Mouse (Mus musculus): ENCODE data around the gene Vmn1r176. TPM values are rescaled to one million over a fixed set of nuclear protein-coding genes. Genes with fewer than 3 reads are reported as not detected.
"Not testable (repeated sequence)": the region's sequence is repeated elsewhere in the genome, so short reads cannot be mapped to it uniquely, and the experiment has no call there.

Vmn1r176 gene
- polyA plus RNA-seq (2017; shearing (Covaris generic)): not detected

- not testable (repeated sequence) for ATAC-seq
These were observed at the start of gene Vmn1r176 for GRCm38 (mm10) chr7:23837272-23837671. TSS of gene Vmn1r176 (minus strand) at chr7:23837372.

DNA sequence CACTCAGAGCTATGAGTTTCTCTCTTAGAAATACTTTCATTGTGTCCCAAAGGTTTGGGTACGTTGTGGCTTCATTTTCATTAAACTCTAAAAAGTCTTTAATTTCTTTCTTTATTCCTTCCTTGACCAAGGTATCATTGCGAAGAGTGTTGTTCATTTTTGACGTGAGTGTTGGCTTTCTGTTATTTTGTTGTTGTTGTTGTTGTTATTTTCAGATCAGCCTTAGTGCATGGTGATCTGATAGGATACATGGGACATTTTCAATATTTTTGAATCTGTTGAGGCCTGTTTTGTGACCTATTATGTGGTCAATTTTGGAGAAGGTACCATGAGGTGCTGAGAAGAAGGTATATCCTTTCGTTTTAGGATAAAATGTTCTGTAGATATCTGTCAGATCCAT lies 39.7 kb upstream of the Vmn1r176 start:
- not testable (repeated sequence) for ATAC-seq

GRCm38 (mm10) chr7:23866349-23866748 lies 29.2 kb upstream of the Vmn1r176 start, which contains the start of gene Vmn1r177:
TSS of gene Vmn1r177 (minus strand) at chr7:23866449.
- not testable (repeated sequence) for ATAC-seq

DNA sequence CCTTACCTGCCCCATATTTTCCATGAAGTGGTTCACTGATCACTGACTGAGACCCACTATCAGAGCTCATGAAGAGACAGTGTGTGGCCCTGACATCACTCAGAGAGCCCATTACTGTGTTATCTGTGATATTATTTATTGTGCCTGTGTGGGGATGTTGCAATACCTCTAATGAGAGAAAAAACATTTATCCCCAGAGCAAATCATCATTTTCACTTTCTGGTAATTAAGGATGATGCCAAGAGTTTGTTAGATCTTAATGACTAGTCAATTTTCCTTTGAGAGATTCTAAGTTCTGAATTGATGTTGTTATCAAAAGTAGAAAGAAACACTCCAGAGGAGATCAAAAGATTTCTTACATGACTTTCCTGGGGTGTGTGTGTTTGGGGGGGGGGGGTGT lies 26.6 kb downstream of the Vmn1r176 start, which contains the start of gene Vmn1r175:
TSS of gene Vmn1r175 (minus strand) at position 101 of the 400 bp plus-strand sequence.
- ATAC-seq: not testable (repeated sequence)

- ATAC-seq: no peak
These were observed 52.6 kb downstream of the Vmn1r176 start for GRCm38 (mm10) chr7:23784526-23784925.

Other genes with a start within 250 kb of the Vmn1r176 start
- gene Vmn1r170, start 231.2 kb downstream of the Vmn1r176 start, polyA plus RNA-seq (2017; shearing (Covaris generic)): not detected
- gene Vmn1r171, start 206.7 kb downstream of the Vmn1r176 start, polyA plus RNA-seq (2017; shearing (Covaris generic)): not detected
- not detected for gene Vmn1r172, start 179.1 kb downstream of the Vmn1r176 start, polyA plus RNA-seq (2017; shearing (Covaris generic))
- under 1 TPM in 1 of 2 experiments, not detected in 1; 0.08 TPM for gene Vmn1r173, start 136.7 kb downstream of the Vmn1r176 start, polyA plus RNA-seq (2017; shearing (Covaris generic))
- gene Vmn1r174, start 85.1 kb downstream of the Vmn1r176 start, polyA plus RNA-seq (2017; shearing (Covaris generic)): not detected
- gene Vmn1r175, start 26.7 kb downstream of the Vmn1r176 start, polyA plus RNA-seq (2017; shearing (Covaris generic)): not detected
- gene Vmn1r177, start 29.1 kb upstream of the Vmn1r176 start, polyA plus RNA-seq (2017; shearing (Covaris generic)): not detected
- gene Vmn1r178, start 54.6 kb upstream of the Vmn1r176 start, polyA plus RNA-seq (2017; shearing (Covaris generic)): not detected
- gene Vmn1r179, start 89.6 kb upstream of the Vmn1r176 start, polyA plus RNA-seq (2017; shearing (Covaris generic)): under 1 TPM in 1 of 2 experiments, not detected in 1; 0.12 TPM
- gene Vmn1r180, start 113.3 kb upstream of the Vmn1r176 start, polyA plus RNA-seq (2017; shearing (Covaris generic)): not detected
- not detected for gene Vmn1r181, start 137.2 kb upstream of the Vmn1r176 start, polyA plus RNA-seq (2017; shearing (Covaris generic))
- gene V1rd19, start 164.3 kb upstream of the Vmn1r176 start, polyA plus RNA-seq (2017; shearing (Covaris generic)): not detected
- gene Vmn1r183, start 215.9 kb upstream of the Vmn1r176 start, polyA plus RNA-seq (2017; shearing (Covaris generic)): under 1 TPM in 1 of 2 experiments, not detected in 1; 0.05 TPM
- 10 to 100 TPM; 21.5 to 23.8 TPM for gene Zfp180, start 244.6 kb upstream of the Vmn1r176 start, polyA plus RNA-seq (2017; shearing (Covaris generic))

Measured in CD4-positive, CD25-positive, alpha-beta regulatory T cell, adult 4 months (primary cell).